ENCODE assay signal across 10 mouse cellular contexts in the genomic region with DNA sequence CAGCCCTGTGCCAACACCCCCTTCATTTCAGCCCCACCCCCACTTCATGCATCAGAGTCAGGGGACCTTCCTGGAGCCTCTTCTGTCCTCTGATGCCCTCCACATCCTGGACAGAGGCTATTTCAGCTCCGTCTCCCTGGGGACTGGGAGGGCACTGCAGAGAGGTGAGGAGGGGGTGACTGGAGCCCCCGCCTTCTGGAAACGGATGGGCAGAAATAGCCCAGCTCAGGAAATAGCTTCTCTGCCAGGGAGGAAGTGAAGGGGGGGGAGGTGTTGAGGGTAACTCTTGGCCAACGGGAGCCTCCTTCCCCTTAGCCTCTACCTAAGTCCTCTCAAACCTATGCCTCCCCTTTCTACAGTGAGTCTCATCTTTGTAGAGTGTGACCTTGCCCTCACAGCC. TPM values are rescaled to one million over a fixed set of nuclear protein-coding genes. Genes with fewer than 3 reads are reported as not detected.
DNase-seq lines count a peak whose midpoint lies in the region; ATAC-seq and TF ChIP-seq lines count a peak whose summit lies in the region.
"Had no signal": no experiment of that assay in that cellular context is flagged by ENCODE, and none has a peak within 500 bp of the region (broad histone marks: within the 10 kb centered on the region; RNA-seq: fewer than 3 reads in every experiment).

No protein-coding gene starts in this region.

- peak overlapping the region; percentile 73 for H3K4me2 ChIP-seq in liver, embryonic 12.5 days
- H3K4me2 ChIP-seq: limb, embryonic 12.5 days had no signal

- no peak overlapping the region for H3K9ac ChIP-seq in liver, embryonic 12.5 days
- H3K9ac ChIP-seq: limb, embryonic 12.5 days had no signal

- peaks cover 25% of the 10 kb centered on the region for H3K4me1 ChIP-seq in heart, embryonic 10.5 days
- peaks cover 46% of the 10 kb centered on the region for H3K4me1 ChIP-seq in liver, embryonic 12.5 days
- H3K4me1 ChIP-seq in cerebellum, adult 2 months (ENCODE audit: control insufficient read depth, insufficient read depth, low read length) = no peaks in the 10 kb centered on the region
- H3K4me1 ChIP-seq in limb, embryonic 10.5 days = peaks cover 27% of the 10 kb centered on the region

- peak; percentile 67 to 73 for ATAC-seq in hematopoietic stem cell, adult 5-6 weeks (replicated peaks in 1 of 2; ENCODE audit: insufficient read depth in 1 of 2, low FRiP score in 2 of 2, low TSS enrichment in 1 of 2, low read depth in 1 of 2, poor library complexity in 2 of 2, severe bottlenecking in 2 of 2)
- ATAC-seq in liver, embryonic 12.5 days = peak; percentile 37
- ATAC-seq in monocyte, adult 5-6 weeks (replicated peaks; ENCODE audit: insufficient number of reproducible peaks, low FRiP score, low TSS enrichment, poor library complexity, severe bottlenecking) = peak; percentile 66

- 0 out of 2 replicates have a peak, but pooled peaks cover 8% of the 10 kb centered on the region for H3K36me3 ChIP-seq in heart, embryonic 10.5 days
- H3K36me3 ChIP-seq in liver, embryonic 12.5 days = peaks cover 5% of the 10 kb centered on the region; the same call in 1 of the 2 replicates
- 0 out of 2 replicates have a peak, but pooled peaks cover 2% of the 10 kb centered on the region for H3K36me3 ChIP-seq in limb, embryonic 10.5 days
- H3K36me3 ChIP-seq: limb, embryonic 12.5 days had no signal

- no peaks in the 10 kb centered on the region for H3K9me3 ChIP-seq in heart, embryonic 10.5 days
- H3K9me3 ChIP-seq in liver, embryonic 12.5 days (replicated peaks) = no peaks in the 10 kb centered on the region
- no peaks in the 10 kb centered on the region for H3K9me3 ChIP-seq in limb, embryonic 10.5 days (replicated peaks)
- H3K9me3 ChIP-seq: limb, embryonic 12.5 days had no signal

- no peak overlapping the region for H3K27ac ChIP-seq in heart, embryonic 10.5 days
- peak overlapping the region; percentile 18 for H3K27ac ChIP-seq in liver, embryonic 12.5 days
- no peak overlapping the region for H3K27ac ChIP-seq in cerebellum, adult 2 months (ENCODE audit: insufficient read depth, low read length)
- no peak overlapping the region for H3K27ac ChIP-seq in limb, embryonic 10.5 days
- H3K27ac ChIP-seq: limb, embryonic 12.5 days had no signal

- 0 out of 2 replicates have a peak overlapping the region, but pooled peaks have one; percentile 12 for H3K4me3 ChIP-seq in heart, embryonic 10.5 days
- H3K4me3 ChIP-seq in liver, embryonic 12.5 days = no peak overlapping the region
- no peak overlapping the region for H3K4me3 ChIP-seq in cerebellum, adult 2 months (replicated peaks; ENCODE audit: insufficient read depth, low read depth, low read length)
- H3K4me3 ChIP-seq in limb, embryonic 10.5 days = no peak overlapping the region
- H3K4me3 ChIP-seq: limb, embryonic 12.5 days; myocyte had no signal

- WGBS in heart, embryonic 10.5 days = 24% methylated on average over 4 of the region's 4 CpGs
- WGBS in liver, embryonic 12.5 days (ENCODE audit: insufficient replicate concordance) = 22% methylated on average over 4 of the region's 4 CpGs
- 40% methylated on average over 4 of the region's 4 CpGs for WGBS in cerebellum, adult 2 months
- WGBS in limb, embryonic 10.5 days = 45% methylated on average over 4 of the region's 4 CpGs

- no peak for DNase-seq in heart, embryonic 10.5 days (ENCODE audit: low spot score)
- DNase-seq in heart, postnatal 25 days (ENCODE audit: low spot score) = no peak
- DNase-seq in cerebellum, adult 2 months = no peak
- no peak for DNase-seq in thymus, adult 18-20 months
- DNase-seq in limb, embryonic 10.5 days (ENCODE audit: low spot score) = no peak

- TF ChIP-seq CTCF in cerebellum, adult 2 months (IDR thresholded peaks at IDR 0.05; ENCODE audit: borderline replicate concordance, insufficient read depth, low read depth, low read length) = no peak

- intact Hi-C loops in heart, postnatal 25 days (cut with DNase I) = no loop called here

- H3K27me3 ChIP-seq in heart, embryonic 10.5 days (ENCODE audit: insufficient read depth, poor library complexity, severe bottlenecking) = peaks cover 92% of the 10 kb centered on the region
- peaks cover 68% of the 10 kb centered on the region for H3K27me3 ChIP-seq in liver, embryonic 12.5 days (replicated peaks)
- H3K27me3 ChIP-seq in cerebellum, adult 2 months (ENCODE audit: control insufficient read depth, insufficient read depth, low read length) = peaks cover 1% of the 10 kb centered on the region; the same call in 1 of the 2 replicates
- H3K27me3 ChIP-seq in limb, embryonic 10.5 days (ENCODE audit: low read depth, poor library complexity, severe bottlenecking) = peaks cover 97% of the 10 kb centered on the region

- no peak for TF ChIP-seq POLR2A in cerebellum, adult 2 months (IDR thresholded peaks at IDR 0.05; ENCODE audit: borderline replicate concordance, insufficient read depth, low read length)

RNA-seq across cellular contexts. Expression of gene Exoc3l2, which starts 9.3 kb away (rescaled TPM):
- polyA plus RNA-seq in heart, embryonic 10.5 days (2016; fragmentation: Nextera tagmentation; extraction: Ambion mirVana) = 1.8 and 2.5 TPM in 2 replicates
- 1 to 10 TPM; 1.2 to 1.3 TPM for total RNA-seq in heart, postnatal 25 days (2021)
- 2.2 and 3.8 TPM in 2 replicates for total RNA-seq in hematopoietic stem cell, adult 5-6 weeks (2017)
- polyA plus RNA-seq in liver, embryonic 12.5 days (2016; fragmentation: Nextera tagmentation; extraction: Ambion mirVana) = 3.6 and 3.9 TPM in 2 replicates
- 0.11 to 1.4 TPM (median 0.49 TPM) in 3 replicates for total RNA-seq in monocyte, adult 5-6 weeks (2017)
- polyA plus RNA-seq in cerebellum, adult 2 months (2012; rRNA removed) = 0.21 and 0.57 TPM in 2 replicates
- polyA plus RNA-seq in limb, embryonic 10.5 days (2016; fragmentation: Nextera tagmentation; extraction: Ambion mirVana) = 1.2 and 1.7 TPM in 2 replicates
- polyA plus RNA-seq: myocyte had no signal

RNA-seq across cellular contexts. Expression of gene Mark4, which starts 13.8 kb away (rescaled TPM):
- 7.0 and 8.9 TPM in 2 replicates for polyA plus RNA-seq in heart, embryonic 10.5 days (2016; fragmentation: Nextera tagmentation; extraction: Ambion mirVana)
- total RNA-seq in heart, postnatal 25 days (2021) = 10 to 100 TPM; 22.3 to 24.3 TPM
- total RNA-seq in hematopoietic stem cell, adult 5-6 weeks (2017) = 6.4 and 11.8 TPM in 2 replicates
- polyA plus RNA-seq in liver, embryonic 12.5 days (2016; fragmentation: Nextera tagmentation; extraction: Ambion mirVana) = 3.8 and 4.2 TPM in 2 replicates
- 9.0 to 21.1 TPM (median 9.6 TPM) in 3 replicates for total RNA-seq in monocyte, adult 5-6 weeks (2017)
- 50.3 and 52.8 TPM in 2 replicates for polyA plus RNA-seq in cerebellum, adult 2 months (2012; rRNA removed)
- 7.6 and 8.0 TPM in 2 replicates for polyA plus RNA-seq in limb, embryonic 10.5 days (2016; fragmentation: Nextera tagmentation; extraction: Ambion mirVana)

RNA-seq across cellular contexts. Expression of gene Bloc1s3, which starts 35.8 kb away (rescaled TPM):
- 1.5 and 2.0 TPM in 2 replicates for polyA plus RNA-seq in heart, embryonic 10.5 days (2016; fragmentation: Nextera tagmentation; extraction: Ambion mirVana)
- total RNA-seq in heart, postnatal 25 days (2021) = 1 to 10 TPM; 2.3 to 2.4 TPM
- total RNA-seq in hematopoietic stem cell, adult 5-6 weeks (2017) = 1.4 and 2.1 TPM in 2 replicates
- 2.1 TPM in 2 replicates for polyA plus RNA-seq in liver, embryonic 12.5 days (2016; fragmentation: Nextera tagmentation; extraction: Ambion mirVana)
- 3.5 to 4.4 TPM (median 4.0 TPM) in 3 replicates for total RNA-seq in monocyte, adult 5-6 weeks (2017)
- 8.6 and 9.2 TPM in 2 replicates for polyA plus RNA-seq in cerebellum, adult 2 months (2012; rRNA removed)
- polyA plus RNA-seq in limb, embryonic 10.5 days (2016; fragmentation: Nextera tagmentation; extraction: Ambion mirVana) = 2.3 and 2.4 TPM in 2 replicates

RNA-seq across cellular contexts. Expression of gene Trappc6a, which starts 35.8 kb away (rescaled TPM):
- 95.3 and 107 TPM in 2 replicates for polyA plus RNA-seq in heart, embryonic 10.5 days (2016; fragmentation: Nextera tagmentation; extraction: Ambion mirVana)
- 10 to 100 TPM; 35.6 to 35.9 TPM for total RNA-seq in heart, postnatal 25 days (2021)
- 24.2 and 30.8 TPM in 2 replicates for total RNA-seq in hematopoietic stem cell, adult 5-6 weeks (2017)
- polyA plus RNA-seq in liver, embryonic 12.5 days (2016; fragmentation: Nextera tagmentation; extraction: Ambion mirVana) = 68.4 and 68.6 TPM in 2 replicates
- total RNA-seq in monocyte, adult 5-6 weeks (2017) = 19.9 to 35.2 TPM (median 23.4 TPM) in 3 replicates
- 23.0 and 26.2 TPM in 2 replicates for polyA plus RNA-seq in cerebellum, adult 2 months (2012; rRNA removed)
- polyA plus RNA-seq in limb, embryonic 10.5 days (2016; fragmentation: Nextera tagmentation; extraction: Ambion mirVana) = 74.0 and 90.5 TPM in 2 replicates

RNA-seq across cellular contexts. Expression of gene Nkpd1, which starts 45.2 kb away (rescaled TPM):
- 0.09 and 0.14 TPM in 2 replicates for polyA plus RNA-seq in heart, embryonic 10.5 days (2016; fragmentation: Nextera tagmentation; extraction: Ambion mirVana)
- not detected for total RNA-seq in heart, postnatal 25 days (2021)
- total RNA-seq in hematopoietic stem cell, adult 5-6 weeks (2017) = 0.44 TPM in 1 of 2 replicates, not detected in the other
- not detected in 2 replicates for polyA plus RNA-seq in liver, embryonic 12.5 days (2016; fragmentation: Nextera tagmentation; extraction: Ambion mirVana)
- not detected in 3 replicates for total RNA-seq in monocyte, adult 5-6 weeks (2017)
- 1.3 and 1.8 TPM in 2 replicates for polyA plus RNA-seq in cerebellum, adult 2 months (2012; rRNA removed)
- 0.10 and 0.11 TPM in 2 replicates for polyA plus RNA-seq in limb, embryonic 10.5 days (2016; fragmentation: Nextera tagmentation; extraction: Ambion mirVana)
